Mouse (Mus musculus) megakaryocyte, embryonic 14.5 days (primary cell): ENCODE results near the gene Gtf2ird2. TPM values are rescaled to one million over a fixed set of nuclear protein-coding genes. Genes with fewer than 3 reads are reported as not detected.

ENCODE experiments used
- H3K27me3 ChIP-seq: replicated peaks from 2 replicates; pipeline ENCODE3; 2012; ENCODE audit warnings: inconsistent platforms
- H3K36me3 ChIP-seq: replicated peaks from 2 replicates; pipeline ENCODE3; 2012; ENCODE audit warnings: low read length, inconsistent platforms, mixed read lengths
- H3K4me1 ChIP-seq: 2 replicates; pipeline ENCODE4 v1.6.1; 2012; ENCODE audit warnings: inconsistent platforms
- H3K4me3 ChIP-seq: replicated peaks from 2 replicates; pipeline ENCODE3; 2012; ENCODE audit warnings: moderate library complexity, mild to moderate bottlenecking, inconsistent platforms
- H3K9me3 ChIP-seq: 2 replicates; pipeline ENCODE4 v1.6.1; 2012; ENCODE audit warnings: inconsistent platforms
- FLI1 ChIP-seq: IDR thresholded peaks from 2 replicates; pipeline ENCODE4 v1.6.1; 2012; ENCODE audit warnings: low read length, inconsistent platforms, mixed read lengths
- GATA1 ChIP-seq: IDR thresholded peaks from 3 replicates; pipeline ENCODE4 v1.6.1; 2012; ENCODE audit warnings: mixed read lengths, low read length, inconsistent platforms, borderline replicate concordance
- polyA plus RNA-seq: library from polyadenylated mRNA; stranded (reverse); fragments of >175 nt; gene quantifications from 2 replicates; pipeline ENCODE4 v1.2.3, GENCODE M21; 2012; ENCODE audit warnings: low replicate concordance; ENCODE audit not compliant: insufficient read depth

Gtf2ird2 gene
- polyA plus RNA-seq, 1 experiment = 6.1 TPM

- Histone ChIP-seq H3K9me3 (no peaks in the 10 kb centered on the region), H3K36me3 (peaks cover 89% of the 10 kb centered on the region), H3K27me3 (no peaks in the 10 kb centered on the region), H3K4me1 (peaks cover 10% of the 10 kb centered on the region), H3K4me3 (no peak overlapping the region)
- TF ChIP-seq FLI1 (no peak), GATA1 (no peak)
These were observed 27.8 kb upstream of the Gtf2ird2 start for GRCm38 (mm10) chr5:134155916-134156466.

- TF ChIP-seq FLI1 = no peak
- TF ChIP-seq GATA1 = no peak
- no peaks in the 10 kb centered on the region for H3K9me3 ChIP-seq
- H3K27me3 ChIP-seq = no peaks in the 10 kb centered on the region
- H3K36me3 ChIP-seq = peaks cover 87% of the 10 kb centered on the region
- H3K4me1 ChIP-seq = peaks cover 27% of the 10 kb centered on the region
- H3K4me3 ChIP-seq = no peak overlapping the region
These were observed 19.1 kb upstream of the Gtf2ird2 start for GRCm38 (mm10) chr5:134164688-134165087.

- Histone ChIP-seq H3K4me1 (peaks cover 29% of the 10 kb centered on the region), H3K9me3 (no peaks in the 10 kb centered on the region), H3K27me3 (no peaks in the 10 kb centered on the region), H3K36me3 (peaks cover 86% of the 10 kb centered on the region), H3K4me3 (no peak overlapping the region)
- TF ChIP-seq GATA1 = no peak
- TF ChIP-seq FLI1 = no peak
These were observed 17.2 kb upstream of the Gtf2ird2 start for GRCm38 (mm10) chr5:134166642-134167041.

- H3K36me3 ChIP-seq = peaks cover 84% of the 10 kb centered on the region
- TF ChIP-seq GATA1 (no peak), FLI1 (no peak)
These were observed 15.8 kb upstream of the Gtf2ird2 start for GRCm38 (mm10) chr5:134168033-134168432.

GRCm38 (mm10) chr5:134169231-134169630 is 14.6 kb upstream of the Gtf2ird2 start:
- Histone ChIP-seq H3K4me1 (peaks cover 47% of the 10 kb centered on the region), H3K4me3 (no peak overlapping the region), H3K36me3 (peaks cover 78% of the 10 kb centered on the region), H3K9me3 (no peaks in the 10 kb centered on the region), H3K27me3 (no peaks in the 10 kb centered on the region)
- no peak for TF ChIP-seq GATA1

More at GRCm38 (mm10) chr5:134168033-134168432, 15.8 kb upstream of the Gtf2ird2 start:
- no peaks in the 10 kb centered on the region for H3K9me3 ChIP-seq
- no peaks in the 10 kb centered on the region for H3K27me3 ChIP-seq
- H3K4me3 ChIP-seq = no peak overlapping the region
- peaks cover 37% of the 10 kb centered on the region for H3K4me1 ChIP-seq

- no peaks in the 10 kb centered on the region for H3K27me3 ChIP-seq
- TF ChIP-seq GATA1 (no peak), FLI1 (no peak)
- H3K4me1 ChIP-seq = peaks cover 52% of the 10 kb centered on the region
- no peak overlapping the region for H3K4me3 ChIP-seq
- no peaks in the 10 kb centered on the region for H3K9me3 ChIP-seq
- H3K36me3 ChIP-seq = peaks cover 70% of the 10 kb centered on the region
These were observed 13.7 kb upstream of the Gtf2ird2 start for GRCm38 (mm10) chr5:134170167-134170566.

- Histone ChIP-seq H3K4me3 (no peak overlapping the region), H3K4me1 (peaks cover 58% of the 10 kb centered on the region), H3K27me3 (no peaks in the 10 kb centered on the region), H3K36me3 (peaks cover 43% of the 10 kb centered on the region), H3K9me3 (no peaks in the 10 kb centered on the region)
- TF ChIP-seq GATA1 (no peak), FLI1 (no peak)
These were observed 10.6 kb upstream of the Gtf2ird2 start for GRCm38 (mm10) chr5:134173206-134173605.

- no peaks in the 10 kb centered on the region for H3K27me3 ChIP-seq
- H3K4me3 ChIP-seq = peak overlapping the region; percentile 93
- H3K4me1 ChIP-seq = peaks cover 76% of the 10 kb centered on the region
- TF ChIP-seq FLI1 (no peak), GATA1 (no peak)
- peaks cover 25% of the 10 kb centered on the region for H3K36me3 ChIP-seq
- H3K9me3 ChIP-seq = no peaks in the 10 kb centered on the region
These were observed 8.1 kb upstream of the Gtf2ird2 start for GRCm38 (mm10) chr5:134175696-134176095.

GRCm38 (mm10) chr5:134176169-134176881 is 7.5 kb upstream of the Gtf2ird2 start, which contains the start of gene Rcc1l:
Rcc1l (minus strand) TSS chr5:134176774.
- Histone ChIP-seq H3K4me1 (peaks cover 82% of the 10 kb centered on the region), H3K27me3 (no peaks in the 10 kb centered on the region), H3K36me3 (peaks cover 18% of the 10 kb centered on the region), H3K9me3 (no peaks in the 10 kb centered on the region), H3K4me3 (peak within 1 kb of the TSS; percentile 93)
- TF ChIP-seq FLI1 = no peak
- no peak; the same call in 2 of the 3 replicates for TF ChIP-seq GATA1

- peaks cover 93% of the 10 kb centered on the region for H3K4me1 ChIP-seq
- H3K4me3 ChIP-seq = no peak overlapping the region
- TF ChIP-seq FLI1 (no peak), GATA1 (no peak)
- H3K36me3 ChIP-seq = peaks cover 4% of the 10 kb centered on the region
- no peaks in the 10 kb centered on the region for H3K27me3 ChIP-seq
- H3K9me3 ChIP-seq = no peaks in the 10 kb centered on the region
These were observed 5.3 kb upstream of the Gtf2ird2 start for GRCm38 (mm10) chr5:134178536-134178935.
